Mouse (Mus musculus) CH12.LX (cell line): Measurements from ENCODE around the gene Son. TPM values are rescaled to one million over a fixed set of nuclear protein-coding genes. Genes with fewer than 3 reads are reported as not detected.

Experiments used
- DNase-seq: peaks from one replicate; pipeline ENCODE4 v3.0.0-alpha.2; 2013; ENCODE audit errors: extremely low read depth
- H3K27ac ChIP-seq: 2 replicates; pipeline ENCODE4 v1.5.1; 2012; ENCODE audit warnings: low read depth, mild to moderate bottlenecking, control low read depth, moderate library complexity; ENCODE audit not compliant: insufficient read depth
- H3K27me3 ChIP-seq: replicated peaks from 2 replicates; pipeline ENCODE3; 2012; ENCODE audit warnings: inconsistent platforms
- H3K36me3 ChIP-seq, 2 experiments: replicated peaks in 1 of 2; 2 replicates each; pipeline versions ENCODE3 to v1.6.1; 2012; ENCODE audit warnings: inconsistent platforms in 1 of 2, low read length in 1 of 2, mild to moderate bottlenecking in 1 of 2, mixed read lengths in 1 of 2, moderate library complexity in 1 of 2; ENCODE audit not compliant: control insufficient read depth in 1 of 2, insufficient read depth in 1 of 2
- H3K4me1 ChIP-seq, 2 experiments: 2 replicates each; pipeline ENCODE4 v1.6.1; 2012; ENCODE audit warnings: inconsistent platforms in 1 of 2, moderate library complexity in 1 of 2; ENCODE audit not compliant: insufficient read depth in 2 of 2, control insufficient read depth in 1 of 2
- H3K4me2 ChIP-seq: 2 replicates; pipeline ENCODE4 v1.6.1; 2012; ENCODE audit warnings: low read depth, mild to moderate bottlenecking, control low read depth; ENCODE audit not compliant: poor library complexity, insufficient read depth, severe bottlenecking
- H3K4me3 ChIP-seq, 3 experiments: fragments of 150-350 bp in 1 of 3; sonication (generic) in 1 of 3; replicated peaks in 1 of 3; 2 replicates each; pipeline versions ENCODE3 to v1.5.1; 2011 to 2012; ENCODE audit warnings: low read depth in 2 of 3, low read length in 2 of 3, mild to moderate bottlenecking in 2 of 3, moderate library complexity in 2 of 3, control low read depth in 1 of 3, improper control_type of control experiment in 1 of 3, inconsistent platforms in 1 of 3, mixed read lengths in 1 of 3; ENCODE audit not compliant: poor library complexity in 1 of 3
- H3K79me2 ChIP-seq: replicated peaks from 2 replicates; pipeline ENCODE4 v1.6.1; 2012; ENCODE audit warnings: mild to moderate bottlenecking, moderate library complexity; ENCODE audit not compliant: control insufficient read depth, poor library complexity, insufficient read depth, severe bottlenecking; ENCODE audit errors: extremely low read depth
- H3K9ac ChIP-seq: 2 replicates; pipeline ENCODE4 v1.6.1; 2012; ENCODE audit warnings: low read depth, mild to moderate bottlenecking, control low read depth, moderate library complexity; ENCODE audit not compliant: insufficient read depth
- H3K9me3 ChIP-seq: replicated peaks from 2 replicates; pipeline ENCODE3; 2012; ENCODE audit warnings: low read length, inconsistent platforms, mixed read lengths
- CHD1 ChIP-seq: IDR thresholded peaks from 2 replicates; pipeline ENCODE4 v1.6.1; 2012; ENCODE audit warnings: low read depth, low read length, improper control_type of control experiment, inconsistent platforms
- HCFC1 ChIP-seq: IDR thresholded peaks from 2 replicates; pipeline ENCODE4 v1.6.1; 2012; ENCODE audit warnings: low read depth, mild to moderate bottlenecking, inconsistent platforms, low read length, improper control_type of control experiment
- IRF4 ChIP-seq: IDR thresholded peaks from 2 replicates; pipeline ENCODE4 v1.6.1; 2014; ENCODE audit warnings: low read depth, mild to moderate bottlenecking, inconsistent platforms, low read length, improper control_type of control experiment
- POLR2A ChIP-seq: IDR thresholded peaks from 2 replicates; pipeline ENCODE4 v1.6.1; 2011; ENCODE audit warnings: low read depth, mild to moderate bottlenecking, improper control_type of control experiment, low read length
- POLR2AphosphoS2 ChIP-seq: IDR thresholded peaks from 2 replicates; pipeline ENCODE4 v1.6.1; 2011; ENCODE audit warnings: low read depth, low read length, improper control_type of control experiment
- UBTF ChIP-seq: IDR thresholded peaks from 2 replicates; pipeline ENCODE4 v1.6.1; 2012; ENCODE audit warnings: low read depth, mild to moderate bottlenecking, inconsistent platforms, low read length, improper control_type of control experiment, moderate library complexity
- ZMIZ1 ChIP-seq: IDR thresholded peaks from 2 replicates; pipeline ENCODE4 v1.6.1; 2012; ENCODE audit warnings: low read depth, mild to moderate bottlenecking, inconsistent platforms, low read length, improper control_type of control experiment
- dilution Hi-C: fragments of 300-500 bp; cut with MboI; formaldehyde crosslinking; loops from 2 replicates; pipeline ENCODE4 v1.14.3; 2020; ENCODE audit warnings: low sequenced_read_pairs; ENCODE audit not compliant: extremely low pct_unique_long_range_greater_than_20kb, extremely low pct_ligation_motif_present
- in situ Hi-C: fragments of 300-500 bp; cut with MboI; formaldehyde crosslinking; loops from 3 replicates; pipeline ENCODE4 v1.14.3; 2019; ENCODE audit warnings: low sequenced_read_pairs, low pct_ligation_motif_present, low pct_unique_long_range_greater_than_20kb, mixed read lengths
- polyA plus RNA-seq: library from polyadenylated mRNA; unstranded; fragments of >175 nt; gene quantifications from 2 replicates; pipeline ENCODE4 v1.2.1, GENCODE M21; 2012; ENCODE audit warnings: low read depth; ENCODE audit not compliant: insufficient read length
- total RNA-seq, 2 experiments: library from RNA; depleted of rRNA; stranded (reverse); fragments of 300-350 nt in 1 of 2; fragments of >200 nt in 1 of 2; gene quantifications; 2 replicates each; pipeline ENCODE4 v1.2.3; 2012 to 2014

Gene Son
- total and polyA plus RNA-seq, 3 experiments = 126 to 271 (median 206) TPM

- peaks cover 74 to 100% of the 10 kb centered on the region in 2 experiments for H3K36me3 ChIP-seq
- DNase-seq = no peak
- H3K4me1 ChIP-seq = no peaks in the 10 kb centered on the region
- H3K4me3 ChIP-seq = no peak overlapping the region
- no peaks in the 10 kb centered on the region for H3K27me3 ChIP-seq
- H3K79me2 ChIP-seq = peaks cover 24% of the 10 kb centered on the region
- TF ChIP-seq UBTF (no peak), POLR2A (peak; percentile 12), ZMIZ1 (0 out of 2 replicates have a peak, but pooled peaks have one; percentile 70), IRF4 (no peak)
- in situ Hi-C loops = no loop called here
- no peak overlapping the region for H3K27ac ChIP-seq
- no peak overlapping the region for H3K4me2 ChIP-seq
- dilution Hi-C loops = no loop called here
- H3K9ac ChIP-seq = no peak overlapping the region
- no peaks in the 10 kb centered on the region for H3K9me3 ChIP-seq
Observed at GRCm38 (mm10) chr16:91674500-91674899, 27.2 kb downstream of the Son start.

GRCm38 (mm10) chr16:91678147-91678911 is 31.0 kb downstream of the Son start:
- Histone ChIP-seq H3K79me2 (peaks cover 11% of the 10 kb centered on the region), H3K4me1 (no peaks in the 10 kb centered on the region), H3K36me3 (peaks cover 72 to 98% of the 10 kb centered on the region in 2 experiments), H3K4me3 (no peak overlapping the region), H3K9me3 (no peaks in the 10 kb centered on the region), H3K27ac (no peak overlapping the region), H3K27me3 (no peaks in the 10 kb centered on the region), H3K4me2 (no peak overlapping the region), H3K9ac (no peak overlapping the region)
- dilution Hi-C loops = no loop called here
- peak; percentile 5 for TF ChIP-seq POLR2A
- TF ChIP-seq POLR2AphosphoS2 = peak; percentile 74
- no peak for TF ChIP-seq HCFC1
- no peak for DNase-seq
- in situ Hi-C loops = no loop called here

GRCm38 (mm10) chr16:91680656-91681055 is 33.4 kb downstream of the Son start:
- dilution Hi-C loops (no loop called here), in situ Hi-C loops (no loop called here)
- no peak overlapping the region for H3K4me2 ChIP-seq
- peaks cover 3 to 9% of the 10 kb centered on the region in 2 experiments for H3K4me1 ChIP-seq
- no peaks in the 10 kb centered on the region for H3K27me3 ChIP-seq
- peaks cover 72 to 95% of the 10 kb centered on the region in 2 experiments for H3K36me3 ChIP-seq
- no peak for TF ChIP-seq CHD1
- peak; percentile 42; the same call in 1 of the 2 replicates for TF ChIP-seq ZMIZ1
- TF ChIP-seq POLR2AphosphoS2 = peak; percentile 82
- TF ChIP-seq, all 38 proteins: peak for 2
- DNase-seq = no peak
- no peak overlapping the region for H3K27ac ChIP-seq
- H3K9ac ChIP-seq = no peak overlapping the region
- H3K9me3 ChIP-seq = no peaks in the 10 kb centered on the region
- H3K4me3 ChIP-seq = no peak overlapping the region
- H3K79me2 ChIP-seq = peaks cover 15% of the 10 kb centered on the region
